Mouse (Mus musculus): Measurements from ENCODE around the gene Parp16.

- TF ChIP-seq POLR2A (IDR thresholded peaks at IDR 0.05; ENCODE audit: borderline replicate concordance, insufficient read depth, low read length) (no peak), CTCF (IDR thresholded peaks at IDR 0.05; ENCODE audit: borderline replicate concordance, insufficient read depth, low read depth, low read length) (no peak)
Observed at GRCm38 (mm10) chr9:65211598-65211997, 16.4 kb downstream of the Parp16 start.

Measured in cerebellum, adult 2 months (tissue).